Mouse (Mus musculus): ENCODE results near the gene Ly75.

- TF ChIP-seq USF1 (IDR thresholded peaks at IDR 0.05; ENCODE audit: low read depth, low read length) (no peak), GABPA (IDR thresholded peaks at IDR 0.05; ENCODE audit: low read depth, low read length) (no peak), TAL1 (IDR thresholded peaks at IDR 0.05; ENCODE audit: low read length) (no peak), MAZ (IDR thresholded peaks at IDR 0.05; ENCODE audit: low read depth, low read length) (no peak), E2F4 (IDR thresholded peaks at IDR 0.05; ENCODE audit: borderline replicate concordance, low read depth, low read length) (no peak), CTCF (IDR thresholded peaks at IDR 0.05 in 2 of 3, conservative IDR thresholded peaks at IDR 0.05 in 1 of 3; ENCODE audit: control insufficient read depth in 1 of 3, insufficient read depth in 1 of 3, low read depth in 2 of 3, low read length in 3 of 3, poor library complexity in 1 of 3, severe bottlenecking in 1 of 3) (no peak), ZMIZ1 (IDR thresholded peaks at IDR 0.05; ENCODE audit: low read depth, low read length) (no peak), ZKSCAN1 (IDR thresholded peaks at IDR 0.05; ENCODE audit: low read depth, low read length) (no peak), MEF2A (IDR thresholded peaks at IDR 0.05; ENCODE audit: extremely low read depth, insufficient replicate concordance, low read depth, low read length, poor library complexity, severe bottlenecking) (no peak), EP300 (IDR thresholded peaks at IDR 0.05; ENCODE audit: low read depth in 1 of 2, low read length in 2 of 2) (no peak), CHD2 (IDR thresholded peaks at IDR 0.05; ENCODE audit: low read length) (no peak), CHD1 (IDR thresholded peaks at IDR 0.05; ENCODE audit: low read depth, low read length) (no peak)
Observed at GRCm38 (mm10) chr2:60375608-60376107, 7.4 kb downstream of the Ly75 start.

All from MEL (cell line).